Mouse (Mus musculus): ENCODE data around the gene Park7. TPM values are rescaled to one million over a fixed set of nuclear protein-coding genes. Genes with fewer than 3 reads are reported as not detected.
"Not testable (repeated sequence)": the region's sequence is repeated elsewhere in the genome, so short reads cannot be mapped to it uniquely, and the experiment has no call there.

Park7 gene
- polyA plus RNA-seq, 1 experiment from 2014 or later = 349 TPM

- Histone ChIP-seq H3K4me3 (0 out of 2 replicates have a peak overlapping the region, but pooled peaks have one; percentile 97), H3K4me2 (peak overlapping the region; percentile 66; the same call in 1 of the 2 replicates), H3K36me3 (peaks cover 26% of the 10 kb centered on the region), H3K4me1 (peaks cover 19% of the 10 kb centered on the region)
- H3K27me3 ChIP-seq; H3K9me3 ChIP-seq; H3K27ac ChIP-seq; ATAC-seq (ENCODE audit: insufficient number of reproducible peaks, low FRiP score, low TSS enrichment, low read depth); H3K9ac ChIP-seq: not testable (repeated sequence)
- WGBS = 76% methylated on average over 5 of the region's 5 CpGs
These were observed 5.7 kb downstream of the Park7 start for GRCm38 (mm10) chr4:150908512-150908911.

GRCm38 (mm10) chr4:150907099-150907498 is 7.1 kb downstream of the Park7 start:
- WGBS = 88% methylated on average over 8 of the region's 8 CpGs
- H3K36me3 ChIP-seq = peaks cover 40% of the 10 kb centered on the region

GRCm38 (mm10) chr4:150903091-150903742 is 11.0 kb downstream of the Park7 start:
- Histone ChIP-seq H3K4me2 (no peak overlapping the region), H3K27me3 (no peaks in the 10 kb centered on the region), H3K9ac (no peak overlapping the region), H3K27ac (no peak overlapping the region), H3K4me1 (peaks cover 4% of the 10 kb centered on the region), H3K4me3 (no peak overlapping the region), H3K36me3 (peaks cover 76% of the 10 kb centered on the region), H3K9me3 (no peaks in the 10 kb centered on the region)
- ATAC-seq (ENCODE audit: insufficient number of reproducible peaks, low FRiP score, low TSS enrichment, low read depth) = no peak
- 92% methylated on average over 14 of the region's 14 CpGs for WGBS

More at GRCm38 (mm10) chr4:150907099-150907498, 7.1 kb downstream of the Park7 start:
- Histone ChIP-seq H3K9me3 (no peaks in the 10 kb centered on the region), H3K4me1 (peaks cover 17% of the 10 kb centered on the region), H3K27me3 (no peaks in the 10 kb centered on the region), H3K4me3 (no peak overlapping the region), H3K4me2 (no peak overlapping the region), H3K9ac (no peak overlapping the region), H3K27ac (no peak overlapping the region)
- no peak for ATAC-seq (ENCODE audit: insufficient number of reproducible peaks, low FRiP score, low TSS enrichment, low read depth)

DNA sequence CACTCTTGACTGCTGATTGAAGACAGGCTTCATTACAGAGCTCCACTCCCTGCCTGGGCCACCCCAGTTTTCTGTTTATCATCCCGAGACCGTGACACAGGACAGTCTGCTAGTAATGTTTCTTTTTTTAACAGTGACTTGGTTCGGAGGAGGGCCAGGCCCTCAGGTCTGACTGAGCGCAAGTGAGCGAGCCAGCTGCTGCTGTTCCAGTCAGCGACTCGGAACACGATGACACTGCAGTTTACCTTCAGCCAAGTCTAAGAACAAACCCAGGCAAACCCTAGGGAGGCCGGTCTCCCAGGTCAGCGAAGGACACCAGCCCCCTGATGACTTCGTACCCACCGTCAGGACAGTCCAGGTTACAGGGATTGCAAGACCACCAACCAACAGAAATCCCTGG is 12.2 kb downstream of the Park7 start:
- H3K27me3 ChIP-seq = no peaks in the 10 kb centered on the region
- no peak overlapping the region for H3K4me2 ChIP-seq
- no peaks in the 10 kb centered on the region for H3K4me1 ChIP-seq
- H3K27ac ChIP-seq = no peak overlapping the region
- 91% methylated on average over 12 of the region's 12 CpGs for WGBS
- peaks cover 85% of the 10 kb centered on the region for H3K36me3 ChIP-seq
- H3K9me3 ChIP-seq = no peaks in the 10 kb centered on the region
- no peak for ATAC-seq (ENCODE audit: insufficient number of reproducible peaks, low FRiP score, low TSS enrichment, low read depth)
- no peak overlapping the region for H3K9ac ChIP-seq
- H3K4me3 ChIP-seq = no peak overlapping the region

GRCm38 (mm10) chr4:150901651-150902050 is 12.6 kb downstream of the Park7 start:
- no peak overlapping the region for H3K27ac ChIP-seq
- H3K4me1 ChIP-seq = no peaks in the 10 kb centered on the region
- no peaks in the 10 kb centered on the region for H3K27me3 ChIP-seq
- no peak overlapping the region for H3K4me3 ChIP-seq
- 60% methylated on average over 9 of the region's 9 CpGs for WGBS
- no peak overlapping the region for H3K9ac ChIP-seq
- peaks cover 85% of the 10 kb centered on the region for H3K36me3 ChIP-seq
- ATAC-seq (ENCODE audit: insufficient number of reproducible peaks, low FRiP score, low TSS enrichment, low read depth) = no peak
- H3K9me3 ChIP-seq = no peaks in the 10 kb centered on the region
- no peak overlapping the region for H3K4me2 ChIP-seq

DNA sequence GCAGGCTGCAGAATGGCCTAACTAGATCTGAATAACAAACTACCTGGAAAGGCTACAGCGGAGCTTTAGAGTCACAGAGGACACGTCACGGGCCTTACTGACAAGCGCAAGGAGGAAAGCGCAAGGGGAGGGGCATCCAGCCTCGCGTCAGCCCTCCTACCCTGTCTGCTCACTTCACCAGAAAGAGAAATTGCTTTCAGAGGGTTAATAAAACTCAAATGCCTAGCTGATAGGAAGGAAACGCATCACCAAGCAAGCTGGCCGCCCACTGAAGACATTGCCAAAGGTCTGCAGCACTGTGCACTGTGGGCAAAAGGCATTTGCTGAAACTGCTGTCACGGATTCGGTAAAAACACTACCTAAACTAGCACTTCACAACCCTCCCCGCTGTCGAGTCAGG is 13.8 kb downstream of the Park7 start:
- WGBS = 91% methylated on average over 13 of the region's 13 CpGs
- Histone ChIP-seq H3K27me3 (no peaks in the 10 kb centered on the region), H3K4me2 (no peak overlapping the region), H3K27ac (no peak overlapping the region), H3K36me3 (peaks cover 84% of the 10 kb centered on the region), H3K4me3 (no peak overlapping the region), H3K9ac (no peak overlapping the region), H3K9me3 (no peaks in the 10 kb centered on the region), H3K4me1 (no peaks in the 10 kb centered on the region)
- no peak for ATAC-seq (ENCODE audit: insufficient number of reproducible peaks, low FRiP score, low TSS enrichment, low read depth)

DNA sequence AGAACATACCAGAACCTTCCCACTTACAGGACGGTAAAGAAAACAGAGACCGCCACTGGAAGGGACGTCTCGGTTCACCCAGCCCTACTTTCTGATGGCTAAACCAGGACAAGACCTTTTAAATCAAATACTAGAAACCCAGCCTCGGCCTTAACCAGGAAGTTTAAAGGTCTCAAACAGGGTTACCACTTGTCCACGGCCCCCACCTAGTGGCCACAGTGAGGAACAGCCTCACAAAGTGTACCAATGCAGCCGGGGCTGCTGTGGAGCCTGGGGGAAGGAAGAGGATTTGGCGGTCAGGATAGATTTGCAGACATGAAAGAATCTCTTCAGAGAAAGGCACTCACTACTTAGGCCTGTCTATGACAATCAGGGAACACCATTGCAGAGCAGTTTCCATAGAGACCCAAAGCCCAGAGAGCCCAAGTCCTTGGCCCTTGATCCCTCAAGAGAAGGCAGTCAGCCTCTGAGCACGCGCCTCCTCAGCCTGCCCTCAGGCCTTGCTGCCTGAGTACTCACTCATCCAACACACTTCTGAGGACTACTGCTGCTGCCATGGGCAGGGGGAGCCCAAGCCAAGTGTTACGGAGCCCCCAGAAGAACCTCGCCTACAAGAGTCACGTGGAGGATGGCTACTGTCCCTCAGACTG is 15.4 kb downstream of the Park7 start:
- Histone ChIP-seq H3K36me3 (peaks cover 72% of the 10 kb centered on the region), H3K27me3 (no peaks in the 10 kb centered on the region), H3K9ac (no peak overlapping the region), H3K4me3 (no peak overlapping the region), H3K4me1 (no peaks in the 10 kb centered on the region), H3K9me3 (no peaks in the 10 kb centered on the region), H3K4me2 (no peak overlapping the region), H3K27ac (no peak overlapping the region)
- 55% methylated on average over 13 of the region's 13 CpGs for WGBS
- no peak for ATAC-seq (ENCODE audit: insufficient number of reproducible peaks, low FRiP score, low TSS enrichment, low read depth)

- WGBS = 92% methylated on average over 26 of the region's 26 CpGs
- H3K36me3 ChIP-seq = peaks cover 55% of the 10 kb centered on the region
These were observed 17.2 kb downstream of the Park7 start for GRCm38 (mm10) chr4:150896896-150897624.

GRCm38 (mm10) chr4:150894718-150895501 is 19.3 kb downstream of the Park7 start:
- H3K4me1 ChIP-seq = peaks cover 7% of the 10 kb centered on the region; the same call in 1 of the 2 replicates
- no peak overlapping the region for H3K9ac ChIP-seq
- no peaks in the 10 kb centered on the region for H3K9me3 ChIP-seq
- no peak overlapping the region for H3K27ac ChIP-seq
- no peak for ATAC-seq (ENCODE audit: insufficient number of reproducible peaks, low FRiP score, low TSS enrichment, low read depth)
- WGBS = 53% methylated on average over 8 of the region's 8 CpGs
- no peak overlapping the region for H3K4me3 ChIP-seq
- H3K36me3 ChIP-seq = peaks cover 33% of the 10 kb centered on the region
- no peak overlapping the region for H3K4me2 ChIP-seq
- H3K27me3 ChIP-seq = no peaks in the 10 kb centered on the region

More at GRCm38 (mm10) chr4:150896896-150897624, 17.2 kb downstream of the Park7 start:
- H3K9ac ChIP-seq = no peak overlapping the region
- H3K27me3 ChIP-seq = no peaks in the 10 kb centered on the region
- no peaks in the 10 kb centered on the region for H3K9me3 ChIP-seq
- H3K27ac ChIP-seq = no peak overlapping the region
- no peaks in the 10 kb centered on the region for H3K4me1 ChIP-seq
- H3K4me2 ChIP-seq = no peak overlapping the region
- no peak for ATAC-seq (ENCODE audit: insufficient number of reproducible peaks, low FRiP score, low TSS enrichment, low read depth)
- no peak overlapping the region for H3K4me3 ChIP-seq

DNA sequence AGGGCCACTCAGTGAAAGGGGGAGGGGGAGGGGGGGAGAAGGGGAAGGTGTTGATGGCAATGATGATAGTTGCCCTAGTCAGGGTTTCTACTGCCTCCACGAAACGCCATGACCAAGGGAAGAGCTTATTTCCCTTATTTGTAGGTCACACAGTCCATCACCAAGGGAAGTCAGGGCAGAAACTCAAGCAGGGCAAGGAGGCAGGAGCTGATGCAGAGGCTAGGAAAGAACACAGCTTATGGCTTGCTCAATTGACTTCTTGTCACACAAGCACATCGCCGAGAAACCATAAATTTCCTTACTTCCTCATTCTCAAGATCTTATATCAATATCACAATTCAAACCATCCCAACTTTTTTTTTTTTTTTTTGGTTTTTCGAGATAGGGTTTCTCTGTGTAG is 22.9 kb downstream of the Park7 start:
- no peak for ATAC-seq (ENCODE audit: insufficient number of reproducible peaks, low FRiP score, low TSS enrichment, low read depth)
- H3K4me2 ChIP-seq = no peak overlapping the region
- no peak overlapping the region for H3K4me3 ChIP-seq
- H3K27me3 ChIP-seq = no peaks in the 10 kb centered on the region
- H3K27ac ChIP-seq = no peak overlapping the region
- 65% methylated on average over 5 of the region's 5 CpGs for WGBS
- H3K36me3 ChIP-seq = no peaks in the 10 kb centered on the region
- no peaks in the 10 kb centered on the region for H3K9me3 ChIP-seq
- H3K9ac ChIP-seq = no peak overlapping the region
- peaks cover 17% of the 10 kb centered on the region for H3K4me1 ChIP-seq

GRCm38 (mm10) chr4:150889955-150890315 is 24.3 kb downstream of the Park7 start:
- H3K4me3 ChIP-seq = peak overlapping the region; percentile 10; the same call in 1 of the 2 replicates
- H3K9ac ChIP-seq = no peak overlapping the region
- peaks cover 17% of the 10 kb centered on the region for H3K4me1 ChIP-seq
- WGBS = 28% methylated on average over 13 of the region's 13 CpGs
- H3K36me3 ChIP-seq = no peaks in the 10 kb centered on the region
- H3K27me3 ChIP-seq = no peaks in the 10 kb centered on the region
- H3K4me2 ChIP-seq = peak overlapping the region; percentile 32
- no peaks in the 10 kb centered on the region for H3K9me3 ChIP-seq
- 0 out of 2 replicates have a peak overlapping the region, but pooled peaks have one; percentile 39 for H3K27ac ChIP-seq
- no peak for ATAC-seq (ENCODE audit: insufficient number of reproducible peaks, low FRiP score, low TSS enrichment, low read depth)

Data from limb, embryonic 15.5 days (tissue).